Mouse (Mus musculus) myocyte (in vitro differentiated cells): Measurements from ENCODE around the gene Ccdc113. TPM values are rescaled to one million over a fixed set of nuclear protein-coding genes. Genes with fewer than 3 reads are reported as not detected.

Experiments
- H3K27me3 ChIP-seq: one replicate; pipeline ENCODE4 v1.6.1; 2011; ENCODE audit not compliant: control insufficient read depth, insufficient read depth, insufficient read length
- H3K36me3 ChIP-seq: one replicate; pipeline ENCODE4 v1.6.1; 2011; ENCODE audit not compliant: control insufficient read depth, insufficient read depth
- H3K4me2 ChIP-seq: one replicate; pipeline ENCODE4 v1.6.1; 2011; ENCODE audit warnings: low read depth, control low read depth
- H3K4me3 ChIP-seq: one replicate; pipeline ENCODE4 v1.5.1; 2011; ENCODE audit warnings: mild to moderate bottlenecking, control low read depth, moderate library complexity
- H3K79me2 ChIP-seq: one replicate; pipeline ENCODE4 v1.6.1; 2011; ENCODE audit not compliant: control insufficient read depth, insufficient read depth
- H3ac ChIP-seq: one replicate; pipeline ENCODE4 v1.6.1; 2011; ENCODE audit not compliant: control insufficient read depth, insufficient read length
- CEBPB ChIP-seq: IDR thresholded peaks from 2 replicates; pipeline ENCODE4 v1.6.1; 2011; ENCODE audit warnings: mild to moderate bottlenecking, moderate library complexity; ENCODE audit not compliant: poor library complexity, insufficient read depth, severe bottlenecking
- MAX ChIP-seq: IDR thresholded peaks from one replicate; pipeline ENCODE4 v1.6.1; 2011; ENCODE audit warnings: low read depth, mild to moderate bottlenecking, control low read depth
- MYOD1 ChIP-seq, 3 experiments: IDR thresholded peaks; one replicate each; pipeline ENCODE4 v1.6.1; 2011; ENCODE audit warnings: control low read depth in 2 of 3, low read depth in 2 of 3, mild to moderate bottlenecking in 2 of 3, moderate library complexity in 1 of 3; ENCODE audit not compliant: insufficient read length in 2 of 3, control insufficient read depth in 1 of 3
- MYOG ChIP-seq, 3 experiments: IDR thresholded peaks; one replicate each; pipeline ENCODE4 v1.6.1; 2011; ENCODE audit warnings: control low read depth in 2 of 3, low read depth in 2 of 3, mild to moderate bottlenecking in 2 of 3; ENCODE audit not compliant: insufficient read length in 2 of 3, control insufficient read depth in 1 of 3, insufficient read depth in 1 of 3
- POLR2AphosphoS2 ChIP-seq: IDR thresholded peaks from one replicate; pipeline ENCODE4 v1.6.1; 2011; ENCODE audit warnings: low read depth, control low read depth; ENCODE audit not compliant: insufficient read length
- SRF ChIP-seq: IDR thresholded peaks from one replicate; pipeline ENCODE4 v1.6.1; 2011; ENCODE audit warnings: low read depth; ENCODE audit not compliant: control insufficient read depth, insufficient read length
- TCF12 ChIP-seq: IDR thresholded peaks from one replicate; pipeline ENCODE4 v1.6.1; 2011; ENCODE audit warnings: mild to moderate bottlenecking, control low read depth; ENCODE audit not compliant: poor library complexity, insufficient read depth, severe bottlenecking
- TCF3 ChIP-seq: IDR thresholded peaks from one replicate; pipeline ENCODE4 v1.6.1; 2011; ENCODE audit warnings: low read depth, control low read depth; ENCODE audit not compliant: insufficient read length
- USF1 ChIP-seq: IDR thresholded peaks from one replicate; pipeline ENCODE4 v1.6.1; 2011; ENCODE audit warnings: low read depth, mild to moderate bottlenecking, control low read depth, moderate library complexity
- polyA plus RNA-seq: library from polyadenylated mRNA; unstranded; fragments of >200 nt; fragmentation: generic; extraction: Trizol; gene quantifications from one replicate; pipeline ENCODE4 v1.2.1, GENCODE M21; 2012; ENCODE audit warnings: missing spikeins

The Ccdc113 gene
- polyA plus RNA-seq, 1 experiment: not detected

- Histone ChIP-seq H3K79me2 (no peaks in the 10 kb centered on the region), H3K4me3 (no peak overlapping the region), H3K27me3 (no peaks in the 10 kb centered on the region), H3K4me2 (peak overlapping the region; percentile 72), H3ac (no peak overlapping the region), H3K36me3 (no peaks in the 10 kb centered on the region)
- TF ChIP-seq CEBPB (no peak), MYOD1 (IDR thresholded peaks at IDR 0.05; ENCODE audit: control insufficient read depth in 1 of 3, insufficient read length in 2 of 3, low read depth in 2 of 3) (peak; percentile 57 to 73 (median 61)), USF1 (no peak), TCF12 (no peak), POLR2AphosphoS2 (no peak), TCF3 (no peak), MYOG (IDR thresholded peaks at IDR 0.05; ENCODE audit: control insufficient read depth in 1 of 3, insufficient read depth in 1 of 3, insufficient read length in 2 of 3, low read depth in 2 of 3) (peak in 2 of 3 experiments; percentile 67 to 86), MAX (no peak), SRF (no peak)
Measured at GRCm38 (mm10) chr8:95607210-95607609, 73.3 kb downstream of the Ccdc113 start.

Other genes starting within 250 kb of the Ccdc113 start
- gene Cngb1, start 227.5 kb upstream of the Ccdc113 start, polyA plus RNA-seq: 0.07 TPM
- not detected for gene Tepp, start 223.5 kb upstream of the Ccdc113 start, polyA plus RNA-seq
- gene Zfp319, start 202.1 kb upstream of the Ccdc113 start, polyA plus RNA-seq: 7.4 TPM
- gene Usb1, start 201.8 kb upstream of the Ccdc113 start, polyA plus RNA-seq: 42.8 TPM
- gene Mmp15, start 181.8 kb upstream of the Ccdc113 start, polyA plus RNA-seq: 45.1 TPM
- gene Cfap20, start 99.2 kb upstream of the Ccdc113 start, polyA plus RNA-seq: 39.9 TPM
- 51.9 TPM for gene Csnk2a2, start 44.0 kb upstream of the Ccdc113 start, polyA plus RNA-seq
- gene Prss54, start 42.3 kb downstream of the Ccdc113 start, polyA plus RNA-seq: not detected
- gene Gins3, start 99.4 kb downstream of the Ccdc113 start, polyA plus RNA-seq: 2.0 TPM
- 83.9 TPM for gene Ndrg4, start 142.9 kb downstream of the Ccdc113 start, polyA plus RNA-seq
- gene Setd6, start 181.8 kb downstream of the Ccdc113 start, polyA plus RNA-seq: 13.9 TPM